Mouse (Mus musculus) cortical plate, adult 2 months (tissue): ENCODE results near the gene Lamc3.

Source experiments
- CTCF ChIP-seq: fragments of 200-500 bp; IDR thresholded peaks from 2 replicates; pipeline ENCODE4 v1.5.1; 2011; ENCODE audit warnings: mild to moderate bottlenecking, control low read depth, low read length; ENCODE audit not compliant: insufficient read depth; ENCODE audit errors: extremely low read depth
- POLR2A ChIP-seq: fragments of 200-500 bp; IDR thresholded peaks from 2 replicates; pipeline ENCODE4 v1.6.1; 2011; ENCODE audit warnings: mild to moderate bottlenecking, low read length, control low read depth; ENCODE audit not compliant: insufficient read depth; ENCODE audit errors: extremely low read depth

- TF ChIP-seq POLR2A (no peak), CTCF (no peak)
Measured at GRCm38 (mm10) chr2:31891219-31891618, 4.1 kb downstream of the Lamc3 start.
